Mouse (Mus musculus) liver, embryonic 16.5 days (tissue): Measurements from ENCODE around the gene Zfp326. TPM values are rescaled to one million over a fixed set of nuclear protein-coding genes. Genes with fewer than 3 reads are reported as not detected.

Source experiments
- ATAC-seq: fragments of 200-750 bp; cut with Nextera tagmentation; 2 replicates; pipeline ENCODE4 v1.8.0; 2017; ENCODE audit warnings: low read depth, mild to moderate bottlenecking, moderate number of reproducible peaks, moderate library complexity
- H3K27ac ChIP-seq: fragments of 300-500 bp; sonication (generic); 2 replicates; pipeline ENCODE4 v1.5.1; 2014; ENCODE audit warnings: mild to moderate bottlenecking, low read length
- H3K27me3 ChIP-seq: fragments of 300-500 bp; sonication (generic); 2 replicates; pipeline ENCODE4 v1.6.1; 2014; ENCODE audit warnings: low read depth, low read length, mixed read lengths; ENCODE audit not compliant: control insufficient read depth, insufficient read depth
- H3K36me3 ChIP-seq: fragments of 300-500 bp; sonication (generic); 2 replicates; pipeline ENCODE4 v1.6.1; 2014; ENCODE audit warnings: mild to moderate bottlenecking; ENCODE audit not compliant: control insufficient read depth, insufficient read depth
- H3K4me1 ChIP-seq: fragments of 300-500 bp; sonication (generic); 2 replicates; pipeline ENCODE4 v1.6.1; 2014; ENCODE audit warnings: low read depth, low read length, mixed read lengths; ENCODE audit not compliant: control insufficient read depth
- H3K4me2 ChIP-seq: fragments of 300-500 bp; sonication (generic); 2 replicates; pipeline ENCODE4 v1.6.1; 2014; ENCODE audit warnings: low read depth, low read length, mixed read lengths
- H3K4me3 ChIP-seq: fragments of 300-500 bp; sonication (generic); 2 replicates; pipeline ENCODE4 v1.5.1; 2014; ENCODE audit warnings: low read depth, mild to moderate bottlenecking, low read length
- H3K9ac ChIP-seq: fragments of 300-500 bp; sonication (generic); 2 replicates; pipeline ENCODE4 v1.6.1; 2014; ENCODE audit warnings: low read depth, low read length
- H3K9me3 ChIP-seq: fragments of 300-500 bp; sonication (generic); replicated peaks from 2 replicates; pipeline ENCODE4 v1.6.1; 2016; ENCODE audit warnings: low read length; ENCODE audit not compliant: control insufficient read depth
- WGBS: fragments of 180-500 bp; shearing (Covaris S2); extraction: QIAGEN DNeasy Blood & Tissue Kit; methylation state at CpG from one replicate; pipeline ENCODE4 v1.1.7; 2014; ENCODE audit not compliant: insufficient replicate concordance; 5-methylcytosine and 5-hydroxymethylcytosine counted together
- polyA plus RNA-seq: library from polyadenylated mRNA; unstranded; fragments of >200 nt; fragmentation: Nextera tagmentation; extraction: Ambion mirVana; gene quantifications from 2 replicates; pipeline ENCODE4 v1.2.1, GENCODE M21; 2015

Zfp326 gene
- polyA plus RNA-seq, 1 experiment from 2014 or later, result 5.1 TPM

- H3K4me1 ChIP-seq, result no peaks in the 10 kb centered on the region; the same call in 1 of the 2 replicates
- 0 out of 2 replicates have a peak, but pooled peaks have one; percentile 21 for ATAC-seq
- no peaks in the 10 kb centered on the region for H3K36me3 ChIP-seq
- no peak overlapping the region for H3K9ac ChIP-seq
- H3K27ac ChIP-seq, result no peak overlapping the region
- H3K4me3 ChIP-seq, result no peak overlapping the region
- H3K4me2 ChIP-seq, result no peak overlapping the region
- H3K9me3 ChIP-seq, result no peaks in the 10 kb centered on the region
- no peaks in the 10 kb centered on the region for H3K27me3 ChIP-seq
- 27% methylated on average over 10 of the region's 10 CpGs for WGBS
Observed at GRCm38 (mm10) chr5:105844044-105844753, 32.2 kb upstream of the Zfp326 start.

- Histone ChIP-seq H3K4me2 (no peak overlapping the region), H3K36me3 (no peaks in the 10 kb centered on the region), H3K9me3 (no peaks in the 10 kb centered on the region), H3K4me1 (no peaks in the 10 kb centered on the region; the same call in none of the 2 replicates), H3K27me3 (no peaks in the 10 kb centered on the region), H3K27ac (no peak overlapping the region), H3K4me3 (no peak overlapping the region), H3K9ac (no peak overlapping the region)
- no peak for ATAC-seq
- 70% methylated on average over 2 of the region's 2 CpGs for WGBS
Observed at GRCm38 (mm10) chr5:105845041-105845440, 31.3 kb upstream of the Zfp326 start.

GRCm38 (mm10) chr5:105847726-105848125 lies 28.6 kb upstream of the Zfp326 start:
- Histone ChIP-seq H3K4me3 (no peak overlapping the region), H3K9me3 (no peaks in the 10 kb centered on the region), H3K9ac (no peak overlapping the region), H3K4me1 (no peaks in the 10 kb centered on the region; the same call in none of the 2 replicates), H3K4me2 (no peak overlapping the region), H3K27ac (no peak overlapping the region), H3K36me3 (no peaks in the 10 kb centered on the region), H3K27me3 (no peaks in the 10 kb centered on the region)
- no peak for ATAC-seq
- 74% methylated on average over 8 of the region's 8 CpGs for WGBS

- no peaks in the 10 kb centered on the region for H3K36me3 ChIP-seq
- H3K9me3 ChIP-seq, result no peaks in the 10 kb centered on the region
- H3K27me3 ChIP-seq, result no peaks in the 10 kb centered on the region
- no peak for ATAC-seq
- H3K27ac ChIP-seq, result no peak overlapping the region
- WGBS, result 43% methylated on average over 4 of the region's 4 CpGs
- no peaks in the 10 kb centered on the region; the same call in none of the 2 replicates for H3K4me1 ChIP-seq
- no peak overlapping the region for H3K9ac ChIP-seq
- no peak overlapping the region for H3K4me2 ChIP-seq
- H3K4me3 ChIP-seq, result no peak overlapping the region
Observed at GRCm38 (mm10) chr5:105849222-105849621, 27.1 kb upstream of the Zfp326 start.

- ATAC-seq, result no peak
- WGBS, result 29% methylated on average over 3 of the region's 3 CpGs
Observed at GRCm38 (mm10) chr5:105849643-105850042, 26.7 kb upstream of the Zfp326 start.

GRCm38 (mm10) chr5:105853271-105853670 lies 23.1 kb upstream of the Zfp326 start:
- no peaks in the 10 kb centered on the region for H3K27me3 ChIP-seq
- H3K27ac ChIP-seq, result no peak overlapping the region
- H3K4me1 ChIP-seq, result no peaks in the 10 kb centered on the region; the same call in none of the 2 replicates
- H3K4me3 ChIP-seq, result no peak overlapping the region
- no peaks in the 10 kb centered on the region for H3K9me3 ChIP-seq
- 69% methylated on average over 9 of the region's 9 CpGs for WGBS
- H3K4me2 ChIP-seq, result no peak overlapping the region
- no peak overlapping the region for H3K9ac ChIP-seq
- no peak for ATAC-seq
- no peaks in the 10 kb centered on the region for H3K36me3 ChIP-seq

More at GRCm38 (mm10) chr5:105849643-105850042, 26.7 kb upstream of the Zfp326 start:
- Histone ChIP-seq H3K36me3 (no peaks in the 10 kb centered on the region), H3K9ac (no peak overlapping the region), H3K27me3 (no peaks in the 10 kb centered on the region), H3K4me2 (no peak overlapping the region), H3K4me3 (no peak overlapping the region), H3K4me1 (no peaks in the 10 kb centered on the region; the same call in none of the 2 replicates), H3K27ac (no peak overlapping the region), H3K9me3 (no peaks in the 10 kb centered on the region)

- Histone ChIP-seq H3K4me2 (no peak overlapping the region), H3K4me3 (no peak overlapping the region), H3K9me3 (no peaks in the 10 kb centered on the region), H3K27me3 (no peaks in the 10 kb centered on the region), H3K4me1 (peaks cover 2% of the 10 kb centered on the region), H3K36me3 (no peaks in the 10 kb centered on the region), H3K9ac (no peak overlapping the region), H3K27ac (no peak overlapping the region)
- no peak for ATAC-seq
- 68% methylated on average over 5 of the region's 5 CpGs for WGBS
Observed at GRCm38 (mm10) chr5:105857486-105857885, 18.9 kb upstream of the Zfp326 start.

- no peaks in the 10 kb centered on the region for H3K36me3 ChIP-seq
- H3K4me3 ChIP-seq, result no peak overlapping the region
- peaks cover 2% of the 10 kb centered on the region for H3K4me1 ChIP-seq
- ATAC-seq, result no peak
- 50% methylated on average over 8 of the region's 8 CpGs for WGBS
- H3K27me3 ChIP-seq, result no peaks in the 10 kb centered on the region
- peak overlapping the region; percentile 23 for H3K27ac ChIP-seq
- no peaks in the 10 kb centered on the region for H3K9me3 ChIP-seq
- no peak overlapping the region for H3K4me2 ChIP-seq
- H3K9ac ChIP-seq, result no peak overlapping the region
Observed at GRCm38 (mm10) chr5:105858754-105859694, 17.3 kb upstream of the Zfp326 start.
